Mouse (Mus musculus) left cerebral cortex, postnatal 10 days (tissue): ENCODE results near the gene Higd1a. TPM values are rescaled to one million over a fixed set of nuclear protein-coding genes. Genes with fewer than 3 reads are reported as not detected.

ENCODE experiments used
- DNase-seq, 2 experiments: peaks; one replicate each; pipeline ENCODE4 v3.0.0; 2021 to 2022; ENCODE audit warnings: low spot score in 2 of 2, mixed read lengths in 1 of 2; ENCODE audit errors: extremely low spot score in 1 of 2
- intact Hi-C: fragments of 180-260 bp; cut with DNase I; formaldehyde crosslinking; loops from one replicate; pipeline ENCODE4 v1.15.1; 2025
- total RNA-seq, 2 experiments: library from RNA; stranded (reverse); gene quantifications; 2 replicates each; pipeline ENCODE4 v1.2.3; 2021

Higd1a gene
- total RNA-seq, 2 experiments from 2014 or later: 97.0 to 99.0 TPM

DNA sequence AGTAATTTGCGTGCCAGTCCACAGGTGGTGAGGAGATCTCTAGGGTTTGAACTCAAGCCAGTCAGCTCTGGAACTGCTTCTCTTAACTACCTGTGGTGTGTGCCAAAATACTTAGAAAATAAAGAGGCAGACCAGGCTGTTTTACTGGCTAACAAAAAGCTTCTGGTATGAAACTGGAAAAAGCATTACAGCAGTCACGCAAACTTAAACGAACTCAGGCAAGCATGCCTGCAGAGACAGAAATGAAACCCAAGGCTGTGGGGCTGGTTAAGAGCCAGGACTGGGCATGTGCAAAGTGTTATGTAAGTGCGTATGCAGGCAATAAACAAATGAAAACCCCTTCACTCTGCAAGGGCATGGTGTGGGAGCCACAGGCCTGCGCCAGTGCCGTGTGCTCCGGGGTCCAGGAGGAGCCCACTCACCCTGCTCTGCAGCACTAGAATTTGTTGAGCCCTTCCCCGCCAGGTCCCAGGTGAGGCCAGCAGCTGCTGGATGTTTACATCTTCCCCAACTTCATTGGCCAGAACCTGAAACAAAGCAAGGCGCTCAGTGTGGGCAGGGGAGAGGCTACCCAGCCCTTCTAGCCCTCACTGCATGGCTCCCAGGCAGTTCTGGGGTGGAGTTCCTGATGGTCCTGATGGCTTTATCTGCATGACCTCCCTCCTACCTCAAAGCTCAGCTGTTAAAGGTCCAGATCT lies 38.9 kb downstream of the Higd1a start:
- DNase-seq: peak in 1 of 2 experiments; percentile 23
- intact Hi-C loops: no loop called here

DNA sequence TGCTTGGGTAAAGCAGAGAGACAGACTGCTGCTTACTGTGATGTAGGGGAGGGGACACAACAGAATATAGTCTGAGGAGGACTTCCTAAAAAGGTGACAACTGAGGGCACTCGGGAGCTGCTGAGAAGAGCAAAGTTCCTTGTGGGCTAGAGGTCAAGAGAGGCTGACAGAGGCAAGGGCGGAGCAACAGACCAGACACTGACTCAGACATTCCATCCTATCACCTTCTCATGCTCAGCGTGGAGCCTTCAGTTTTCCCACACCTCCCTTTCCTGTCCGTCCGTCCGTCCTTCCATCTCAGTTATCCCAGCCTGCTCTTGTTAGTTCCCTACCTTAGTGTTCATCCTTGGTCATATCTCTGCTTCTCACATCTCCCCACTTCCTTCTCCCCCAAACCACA lies 43.0 kb downstream of the Higd1a start:
- no peak for DNase-seq
- intact Hi-C loops: no loop called here

DNA sequence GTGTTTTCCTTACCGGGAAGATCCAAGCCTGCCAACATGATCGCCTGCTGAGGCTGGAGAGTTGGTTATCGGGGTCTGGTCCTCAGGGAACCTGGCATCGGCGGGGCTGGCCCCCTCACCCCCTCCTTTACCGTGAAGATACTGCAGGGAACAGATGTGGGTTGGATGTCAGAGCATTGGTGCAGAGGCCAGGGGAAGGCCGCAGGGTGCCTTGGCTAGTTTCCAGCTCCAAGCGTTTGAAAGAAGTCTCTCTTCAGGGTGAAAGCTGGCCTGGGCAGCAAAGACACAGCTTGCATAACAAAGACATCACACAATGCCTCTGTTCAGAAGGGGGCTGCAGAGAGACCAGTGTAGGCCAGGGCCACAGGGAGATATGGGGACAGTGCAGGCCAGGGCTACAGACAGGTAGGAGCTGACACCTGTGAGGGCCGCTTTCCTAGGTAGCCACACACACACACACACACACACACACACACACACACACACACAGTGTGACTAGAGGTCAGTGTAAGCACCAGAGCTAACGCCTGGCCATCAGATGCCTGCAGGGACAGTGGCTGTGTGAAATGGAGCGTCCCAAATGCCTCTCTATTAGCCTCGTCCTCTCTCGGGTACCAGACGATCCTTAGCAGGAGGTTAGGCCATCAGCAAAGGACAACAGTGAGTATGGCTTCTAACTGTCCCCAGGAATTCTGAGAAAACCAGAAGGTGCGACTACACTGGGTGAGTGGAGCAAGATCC lies 47.9 kb downstream of the Higd1a start:
- DNase-seq: peak; percentile 70 to 85
- intact Hi-C loops: no loop called here

- intact Hi-C loops: no loop called here
- DNase-seq: peak in 1 of 2 experiments; percentile 13
These were observed 49.7 kb downstream of the Higd1a start for GRCm38 (mm10) chr9:121808511-121808910.

DNA sequence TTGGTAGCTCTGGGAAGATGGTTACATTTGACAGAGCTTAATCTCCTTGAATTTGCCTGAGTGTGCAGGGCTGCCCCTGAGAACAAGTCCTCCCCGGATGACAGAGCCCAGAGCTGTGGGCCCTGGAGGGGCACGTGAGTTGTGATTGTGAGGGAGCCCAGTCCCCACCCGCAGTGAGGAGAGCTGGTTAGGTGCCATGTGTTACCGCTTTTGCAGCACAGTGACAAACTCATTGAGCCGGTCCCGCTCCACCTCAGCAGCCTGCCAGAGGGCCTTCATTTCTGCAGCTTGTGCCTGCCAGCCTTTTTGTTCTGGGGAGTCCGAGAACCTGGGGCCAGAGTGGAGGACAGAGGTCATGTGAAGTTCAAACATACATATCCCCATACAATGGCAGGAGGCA lies 50.2 kb downstream of the Higd1a start:
- intact Hi-C loops: no loop called here
- peak in 1 of 2 experiments; percentile 40 for DNase-seq

- intact Hi-C loops: no loop called here
- no peak for DNase-seq
These were observed 50.6 kb downstream of the Higd1a start for GRCm38 (mm10) chr9:121807546-121807945.

- intact Hi-C loops: no loop called here
These were observed 55.4 kb downstream of the Higd1a start for GRCm38 (mm10) chr9:121802747-121803146.

DNA sequence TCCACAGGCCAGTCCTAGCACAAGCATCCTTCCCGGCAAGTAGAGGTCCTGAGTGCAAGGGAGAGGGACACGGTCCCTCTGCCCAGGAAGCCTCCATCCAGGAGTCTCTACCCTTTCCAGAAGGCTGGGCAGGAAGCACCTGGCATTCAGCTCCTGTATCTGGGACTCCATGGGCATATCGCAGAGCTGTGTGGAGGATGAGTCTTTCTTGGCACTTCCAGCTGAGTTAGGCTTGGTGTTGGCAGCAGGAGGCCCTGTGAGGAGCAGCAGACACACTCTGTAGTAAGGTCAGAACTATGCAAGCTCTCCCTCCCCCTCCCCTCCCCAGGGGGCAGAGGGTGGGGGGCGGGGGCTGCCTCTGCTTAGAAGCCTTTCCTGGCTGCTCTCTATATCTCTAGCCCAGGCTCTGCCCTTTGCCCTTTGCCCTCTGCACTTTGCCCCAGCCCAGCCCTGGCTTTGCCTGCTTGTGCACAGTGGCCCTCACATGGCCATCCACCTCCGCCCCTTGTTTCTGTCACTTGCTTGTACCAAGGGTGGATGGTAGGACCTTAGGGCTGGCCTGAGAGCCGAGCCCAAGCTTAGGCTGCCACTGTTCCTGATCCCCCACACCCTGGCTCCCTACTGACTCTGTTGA lies 59.2 kb downstream of the Higd1a start:
- intact Hi-C loops: no loop called here
- peak in 1 of 2 experiments; percentile 26 for DNase-seq

More at GRCm38 (mm10) chr9:121802747-121803146, 55.4 kb downstream of the Higd1a start:
- no peak for DNase-seq

Other genes starting within 250 kb of the Higd1a start
- gene Lyzl4, start 216.3 kb downstream of the Higd1a start, total RNA-seq: under 1 TPM; 0.87 to 0.97 TPM
- gene Vipr1, start 215.6 kb downstream of the Higd1a start, total RNA-seq: 10 to 100 TPM; 11.8 TPM
- gene Sec22c, start 152.9 kb downstream of the Higd1a start, total RNA-seq: 10 to 100 TPM; 32.5 to 33.0 TPM
- 10 to 100 TPM; 76.4 to 94.9 TPM for gene Ss18l2, start 148.0 kb downstream of the Higd1a start, total RNA-seq
- gene Nktr, start 139.2 kb downstream of the Higd1a start, total RNA-seq: 100 to 1,000 TPM; 112 to 119 TPM
- gene Zfp651, start 99.0 kb downstream of the Higd1a start, total RNA-seq: 100 to 1,000 TPM; 105 to 110 TPM
- gene Klhl40, start 80.8 kb downstream of the Higd1a start, total RNA-seq: 1 to 10 TPM; 3.3 to 3.5 TPM
- gene Hhatl, start 65.9 kb downstream of the Higd1a start, total RNA-seq: 1 to 10 TPM; 3.8 TPM
- gene Ccdc13, start 18.9 kb downstream of the Higd1a start, total RNA-seq: 1 to 10 TPM; 9.0 to 9.3 TPM
- gene Ackr2, start 40.0 kb upstream of the Higd1a start, total RNA-seq: 1 to 10 TPM; 3.6 to 4.2 TPM
- not detected for gene Cyp8b1, start 57.9 kb upstream of the Higd1a start, total RNA-seq
- 1 to 10 TPM; 3.2 to 4.4 TPM for gene Fam198a, start 92.6 kb upstream of the Higd1a start, total RNA-seq
- 10 to 100 TPM; 38.1 to 40.0 TPM for gene Pomgnt2, start 138.7 kb upstream of the Higd1a start, total RNA-seq